Comparison of ENCODE assay signal across 17 mouse cellular contexts in the genomic region with DNA sequence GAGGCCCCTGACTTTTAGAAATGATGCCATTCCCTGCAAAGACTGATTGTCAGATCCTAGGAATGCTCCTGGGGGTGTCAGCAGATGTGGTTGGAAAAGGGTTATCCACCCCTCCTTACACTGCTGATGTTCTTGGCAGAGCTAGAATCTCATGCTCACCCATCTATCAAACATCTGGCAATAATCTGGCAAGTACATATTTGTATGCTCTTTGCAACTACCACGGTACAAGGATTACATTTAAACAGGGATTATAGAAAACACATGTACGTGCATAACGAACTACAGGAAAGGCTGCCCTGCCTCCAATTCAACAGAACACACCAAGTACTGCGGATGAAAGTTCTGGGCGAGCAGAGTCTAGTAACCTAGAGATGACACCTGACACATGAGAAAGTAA.
"Had no signal": no experiment of that assay in that cellular context is flagged by ENCODE, and none has a peak within 500 bp of the region (broad histone marks: within the 10 kb centered on the region; RNA-seq: fewer than 3 reads in every experiment).

No protein-coding gene starts in this region.

- H3K36me3 ChIP-seq: kidney, embryonic 15.5 days; limb, embryonic 12.5 days; liver, embryonic 15.5 days; neural tube, embryonic 12.5 days; stomach, embryonic 15.5 days had no signal

- H3K27me3 ChIP-seq: kidney, embryonic 15.5 days; limb, embryonic 12.5 days; liver, embryonic 15.5 days; neural tube, embryonic 12.5 days; stomach, embryonic 15.5 days had no signal

- H3K9me3 ChIP-seq: kidney, embryonic 15.5 days; limb, embryonic 12.5 days; liver, embryonic 15.5 days; neural tube, embryonic 12.5 days; stomach, embryonic 15.5 days had no signal

- H3K27ac ChIP-seq: kidney, embryonic 15.5 days; limb, embryonic 12.5 days; liver, embryonic 15.5 days; neural tube, embryonic 12.5 days; stomach, embryonic 15.5 days had no signal

- DNase-seq: kidney, adult 18-20 months; kidney, postnatal 25 days; layer of hippocampus, adult 9-11 months; layer of hippocampus, postnatal 36 days; lung, adult 2 months; lung, postnatal 36 days; midbrain, embryonic 14.5 days; right cerebral cortex, postnatal 14 days; thymus, adult 2 months; thymus, postnatal 25 days had no signal

- H3K4me2 ChIP-seq: kidney, embryonic 15.5 days; limb, embryonic 12.5 days; liver, embryonic 11.5 days; liver, embryonic 15.5 days; neural tube, embryonic 12.5 days; stomach, embryonic 15.5 days had no signal

- H3K4me3 ChIP-seq: kidney, embryonic 15.5 days; limb, embryonic 12.5 days; liver, embryonic 15.5 days; neural tube, embryonic 12.5 days; stomach, embryonic 15.5 days had no signal

- ATAC-seq: lung, postnatal 0 days had no signal

- H3K9ac ChIP-seq: kidney, embryonic 15.5 days; limb, embryonic 12.5 days; liver, embryonic 15.5 days; neural tube, embryonic 12.5 days; stomach, embryonic 15.5 days had no signal

- H3K4me1 ChIP-seq: kidney, embryonic 15.5 days; liver, embryonic 15.5 days; stomach, embryonic 15.5 days had no signal
